Mouse (Mus musculus) spleen, adult 2 months (tissue): ENCODE data around the gene Zfp879.

Experiments
- CTCF ChIP-seq: fragments of 200-500 bp; IDR thresholded peaks from 2 replicates; pipeline ENCODE4 v1.5.1; 2011; ENCODE audit warnings: mild to moderate bottlenecking, inconsistent platforms; ENCODE audit not compliant: insufficient read depth, insufficient read length, insufficient replicate concordance; ENCODE audit errors: extremely low read depth
- POLR2A ChIP-seq: fragments of 200-500 bp; IDR thresholded peaks from 2 replicates; pipeline ENCODE4 v1.6.1; 2011; ENCODE audit warnings: low read depth, low read length, inconsistent platforms

GRCm38 (mm10) chr11:50849310-50849709 lies 8.0 kb upstream of the Zfp879 start:
- no peak for TF ChIP-seq POLR2A
- no peak for TF ChIP-seq CTCF
